Mouse (Mus musculus) ES-Bruce4 (cell line): ENCODE data around the gene Slc25a12.

Experiments used
- CTCF ChIP-seq: IDR thresholded peaks from one replicate; pipeline ENCODE4 v1.8.1; 2011; ENCODE audit warnings: low read depth, low read length
- EP300 ChIP-seq: IDR thresholded peaks from 2 replicates; pipeline ENCODE4 v1.6.1; 2011; ENCODE audit warnings: low read depth, low read length; ENCODE audit not compliant: insufficient read depth

DNA sequence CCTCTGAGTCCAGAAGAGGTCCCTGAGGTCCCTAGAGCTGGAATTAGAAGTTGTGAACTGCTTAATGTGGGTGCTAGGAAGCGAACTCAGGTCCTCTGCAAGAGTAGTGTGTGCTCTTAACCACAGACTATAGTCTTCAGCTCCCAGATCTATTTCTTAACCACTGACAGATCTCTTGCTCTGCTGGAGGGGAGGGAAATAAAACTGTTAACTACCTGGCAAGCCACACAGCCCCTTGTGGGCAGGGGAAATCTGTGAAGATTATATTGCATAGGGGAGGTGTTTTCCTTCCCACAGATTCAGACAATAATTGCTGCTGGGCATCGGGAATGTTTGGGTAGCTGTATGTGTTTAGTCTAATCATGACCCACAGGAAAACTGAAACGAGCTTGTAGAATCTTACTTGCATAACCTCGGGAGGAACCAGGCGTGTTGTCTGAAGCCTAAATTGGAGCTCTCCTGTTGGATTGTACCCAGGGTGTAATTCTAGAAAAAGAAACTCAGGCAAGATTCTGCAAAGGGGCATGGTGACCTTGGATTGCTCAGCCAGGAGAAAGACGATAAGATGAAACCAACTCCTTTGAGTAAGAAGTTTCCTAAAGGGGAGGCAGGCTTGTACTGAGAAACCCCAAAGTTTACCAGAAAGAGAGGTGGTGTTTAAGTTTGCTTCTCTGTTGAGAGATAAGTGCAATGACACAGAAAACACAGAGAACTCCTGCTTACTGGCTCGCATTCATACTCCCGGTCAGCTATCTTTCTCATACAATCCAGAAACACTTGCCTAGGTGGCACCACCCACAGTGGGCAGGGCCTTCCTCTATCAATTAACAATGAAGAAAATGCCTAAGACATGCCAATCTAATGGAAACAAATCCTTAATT, 7.0 kb upstream of the Slc25a12 start:
- TF ChIP-seq CTCF = no peak
- TF ChIP-seq EP300 = no peak
